Mouse (Mus musculus) forebrain, embryonic 11.5 days (tissue): Measurements from ENCODE around the gene Fyco1. TPM values are rescaled to one million over a fixed set of nuclear protein-coding genes. Genes with fewer than 3 reads are reported as not detected.
"Not testable (repeated sequence)": the region's sequence is repeated elsewhere in the genome, so short reads cannot be mapped to it uniquely, and the experiment has no call there.

Experiments
- ATAC-seq: fragments of 200-750 bp; cut with Nextera tagmentation; replicated peaks from 2 replicates; pipeline ENCODE4 v1.8.0; 2017; ENCODE audit warnings: moderate TSS enrichment; ENCODE audit not compliant: low FRiP score
- DNase-seq: peaks from one replicate; pipeline ENCODE4 v3.0.0-alpha.2; 2017; ENCODE audit warnings: low spot score
- H3K27ac ChIP-seq: fragments of 300-500 bp; sonication (generic); 2 replicates; pipeline ENCODE4 v1.5.1; 2014; ENCODE audit warnings: low read depth, low read length
- H3K27me3 ChIP-seq: fragments of 300-500 bp; sonication (generic); 2 replicates; pipeline ENCODE4 v1.6.1; 2014; ENCODE audit warnings: mild to moderate bottlenecking, low read length, mixed read lengths; ENCODE audit not compliant: control insufficient read depth, insufficient read depth
- H3K36me3 ChIP-seq: fragments of 300-500 bp; sonication (generic); 2 replicates; pipeline ENCODE4 v1.6.1; 2014; ENCODE audit warnings: mild to moderate bottlenecking, low read length, moderate library complexity, mixed read lengths; ENCODE audit not compliant: control insufficient read depth, insufficient read depth
- H3K4me1 ChIP-seq: fragments of 300-500 bp; sonication (generic); replicated peaks from 2 replicates; pipeline ENCODE4 v1.6.1; 2014; ENCODE audit warnings: low read length, mixed read lengths; ENCODE audit not compliant: control insufficient read depth, insufficient read depth
- H3K4me2 ChIP-seq: fragments of 300-500 bp; sonication (generic); 2 replicates; pipeline ENCODE4 v1.6.1; 2014; ENCODE audit warnings: low read depth, mild to moderate bottlenecking, low read length, moderate library complexity, mixed read lengths; ENCODE audit not compliant: severe bottlenecking
- H3K4me3 ChIP-seq: fragments of 300-500 bp; sonication (generic); 2 replicates; pipeline ENCODE4 v1.5.1; 2014; ENCODE audit warnings: low read depth, low read length
- H3K9ac ChIP-seq: fragments of 300-500 bp; sonication (generic); 2 replicates; pipeline ENCODE4 v1.6.1; 2014; ENCODE audit warnings: low read length
- H3K9me3 ChIP-seq: fragments of 300-500 bp; sonication (generic); 2 replicates; pipeline ENCODE4 v1.6.1; 2016; ENCODE audit warnings: low read length, mixed read lengths; ENCODE audit not compliant: control insufficient read depth
- WGBS: fragments of 180-500 bp; shearing (Covaris S2); extraction: QIAGEN DNeasy Blood & Tissue Kit; methylation state at CpG from one replicate; pipeline ENCODE4 v1.1.7; 2014; 5-methylcytosine and 5-hydroxymethylcytosine counted together
- polyA plus RNA-seq: library from polyadenylated mRNA; unstranded; fragments of >200 nt; fragmentation: Nextera tagmentation; extraction: Ambion mirVana; gene quantifications from 2 replicates; pipeline ENCODE4 v1.2.1, GENCODE M21; 2014

Fyco1 gene
- polyA plus RNA-seq, 1 experiment from 2014 or later = 11.0 TPM

DNA sequence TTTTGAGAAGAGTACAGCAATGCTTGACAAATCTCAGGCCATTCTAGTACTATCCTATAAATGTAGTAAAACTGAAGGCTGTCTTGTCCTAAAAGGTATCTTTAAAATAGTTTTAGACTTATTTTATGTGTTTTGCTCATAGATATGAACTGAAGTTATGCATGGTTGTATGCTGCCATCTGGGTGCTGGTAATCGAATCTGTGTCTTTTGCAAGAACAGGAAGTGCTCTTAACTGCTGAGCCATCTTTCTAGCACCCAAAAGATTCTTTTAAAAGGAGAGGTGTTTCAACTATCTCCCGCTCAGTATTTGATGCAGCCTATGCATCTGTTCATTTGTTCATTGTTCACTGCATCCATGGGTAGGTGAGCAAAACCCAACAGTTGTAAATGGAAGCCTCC, 46.5 kb downstream of the Fyco1 start:
- Histone ChIP-seq H3K36me3 (no peaks in the 10 kb centered on the region), H3K4me3 (no peak overlapping the region), H3K27me3 (no peaks in the 10 kb centered on the region), H3K27ac (no peak overlapping the region), H3K4me2 (no peak overlapping the region), H3K4me1 (no peaks in the 10 kb centered on the region), H3K9ac (no peak overlapping the region), H3K9me3 (no peaks in the 10 kb centered on the region)
- ATAC-seq (no peak), DNase-seq (no peak)
- 95% methylated on average over 2 of the region's 2 CpGs for WGBS

DNA sequence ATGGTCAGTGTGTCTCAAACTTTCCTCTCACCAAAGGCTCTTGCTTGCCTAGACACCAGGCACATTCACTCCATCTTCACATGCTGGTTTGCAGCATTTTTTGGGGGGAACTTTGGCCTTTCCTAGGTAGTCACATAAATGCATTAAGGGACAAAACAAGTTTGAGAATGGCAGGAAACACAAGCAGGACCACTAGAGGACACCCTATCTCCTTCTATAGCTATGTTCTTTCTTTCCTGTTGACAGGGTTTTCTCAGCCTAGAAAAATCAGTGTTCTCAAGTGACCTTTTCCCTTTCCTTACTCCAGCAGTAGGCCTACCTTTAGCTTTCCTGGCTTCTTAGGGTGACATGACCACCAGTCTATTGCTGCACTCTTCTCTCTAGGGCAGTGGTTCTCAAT, 48.8 kb downstream of the Fyco1 start:
- no peak for DNase-seq
- Histone ChIP-seq H3K36me3 (no peaks in the 10 kb centered on the region), H3K4me3 (no peak overlapping the region), H3K27ac (no peak overlapping the region), H3K9me3 (no peaks in the 10 kb centered on the region), H3K27me3 (no peaks in the 10 kb centered on the region), H3K4me1 (no peaks in the 10 kb centered on the region), H3K4me2 (no peak overlapping the region), H3K9ac (no peak overlapping the region)
- no peak for ATAC-seq

DNA sequence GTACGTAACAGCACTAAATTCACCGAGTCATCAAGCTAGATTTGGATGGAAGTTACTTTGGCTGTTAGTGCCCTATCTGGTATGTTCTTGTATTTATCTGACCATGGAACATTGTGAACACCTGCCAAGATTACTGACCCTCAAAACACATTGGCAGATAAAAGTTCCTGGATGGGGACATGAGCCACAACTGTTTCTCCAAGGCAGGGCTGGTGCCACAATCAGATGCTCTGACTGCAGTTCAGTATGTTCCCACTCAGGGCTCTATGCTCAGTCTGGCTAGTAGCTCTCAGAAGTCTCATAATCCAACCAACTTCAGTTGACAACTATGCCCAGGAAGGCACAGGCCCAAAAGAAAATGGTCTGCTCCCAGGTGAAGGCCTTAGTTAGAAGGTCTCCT, 49.3 kb downstream of the Fyco1 start:
- WGBS = 96% methylated on average over 2 of the region's 2 CpGs
- Histone ChIP-seq H3K4me1 (no peaks in the 10 kb centered on the region), H3K9me3 (no peaks in the 10 kb centered on the region), H3K27me3 (no peaks in the 10 kb centered on the region), H3K36me3 (no peaks in the 10 kb centered on the region), H3K4me3 (no peak overlapping the region), H3K27ac (no peak overlapping the region), H3K4me2 (no peak overlapping the region), H3K9ac (no peak overlapping the region)
- no peak for ATAC-seq
- DNase-seq = no peak

DNA sequence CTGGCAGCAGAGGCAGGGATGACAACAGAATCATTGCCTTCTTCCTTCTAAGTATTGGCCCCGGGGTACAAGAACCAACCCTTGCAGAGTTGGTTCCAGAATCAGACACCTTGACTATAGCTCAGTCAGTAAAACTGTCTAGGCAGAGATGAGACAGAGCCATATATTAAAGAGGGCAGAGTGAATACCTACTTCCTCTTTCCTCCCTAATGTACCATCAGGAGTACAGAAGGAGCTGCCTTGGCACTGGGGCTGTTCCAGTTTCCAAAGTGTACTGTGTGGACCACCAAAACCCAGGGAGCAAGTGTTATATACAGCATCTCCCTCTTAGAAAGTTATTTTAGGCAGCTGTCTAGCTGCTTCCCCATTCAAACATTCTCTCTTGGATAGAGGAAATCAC, 50.2 kb downstream of the Fyco1 start:
- Histone ChIP-seq H3K27me3 (no peaks in the 10 kb centered on the region), H3K4me3 (no peak overlapping the region), H3K4me2 (no peak overlapping the region), H3K9ac (no peak overlapping the region), H3K27ac (no peak overlapping the region), H3K4me1 (no peaks in the 10 kb centered on the region), H3K9me3 (no peaks in the 10 kb centered on the region), H3K36me3 (no peaks in the 10 kb centered on the region)
- no peak for DNase-seq
- ATAC-seq = no peak
- 86% methylated on average over 1 of the region's 1 CpGs for WGBS

DNA sequence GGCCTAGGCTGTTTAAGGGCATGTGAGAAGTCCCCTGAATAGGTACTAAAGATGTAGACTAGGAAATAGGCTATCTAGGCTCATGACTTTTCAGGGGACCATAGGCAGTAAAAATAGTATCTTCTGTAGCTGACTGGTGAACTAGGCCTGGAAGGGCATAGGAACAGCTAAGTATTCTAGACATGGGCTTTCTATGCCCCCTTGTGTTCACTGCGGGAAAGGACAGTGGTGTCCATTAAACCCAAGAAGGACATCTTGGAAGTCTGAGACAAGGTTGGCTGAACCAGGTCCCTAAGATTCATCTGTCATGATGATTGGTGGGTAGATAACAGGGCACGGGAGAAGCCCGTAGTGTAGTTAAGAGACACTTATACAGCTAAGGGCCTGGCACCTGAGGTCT, 55.5 kb downstream of the Fyco1 start:
- Histone ChIP-seq H3K9ac (no peak overlapping the region), H3K27ac (no peak overlapping the region), H3K9me3 (no peaks in the 10 kb centered on the region), H3K4me3 (no peak overlapping the region), H3K36me3 (no peaks in the 10 kb centered on the region), H3K4me1 (no peaks in the 10 kb centered on the region), H3K4me2 (no peak overlapping the region), H3K27me3 (no peaks in the 10 kb centered on the region)
- WGBS = 71% methylated on average over 3 of the region's 3 CpGs
- ATAC-seq (no peak), DNase-seq (peak; percentile 58)

DNA sequence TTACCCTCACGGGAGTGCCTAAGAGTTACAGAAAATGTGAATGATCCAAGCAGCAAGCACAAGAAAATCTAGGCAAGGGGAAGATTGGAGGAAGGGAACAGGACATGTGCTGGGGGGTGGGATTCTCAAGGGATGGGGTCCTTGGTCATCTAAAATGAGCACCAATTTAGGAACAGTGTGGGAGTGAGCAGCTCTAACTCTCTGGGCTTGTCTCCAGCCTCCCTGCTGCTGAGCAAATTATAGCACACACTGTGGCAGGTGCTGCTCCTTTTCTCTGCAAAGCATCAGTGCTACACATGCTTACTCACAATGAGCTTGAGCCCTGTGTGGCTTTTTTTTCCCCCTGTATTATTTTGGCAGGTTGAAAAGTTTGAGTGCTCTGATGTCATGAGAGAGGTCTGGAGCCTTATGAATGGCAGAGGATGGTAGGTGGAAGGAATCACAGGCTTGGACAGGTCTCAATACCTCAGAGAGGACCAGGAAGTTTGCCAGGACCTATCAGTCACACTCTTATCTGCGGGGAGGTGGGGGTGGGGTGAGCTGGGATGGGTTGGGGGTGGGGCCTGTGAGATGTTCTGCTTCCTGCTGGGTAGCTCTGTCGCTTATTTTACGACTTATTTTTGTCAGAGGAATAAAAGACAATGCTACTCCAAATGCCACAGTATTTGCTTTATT, 62.7 kb downstream of the Fyco1 start:
- H3K27me3 ChIP-seq = no peaks in the 10 kb centered on the region
- WGBS = 82% methylated on average over 4 of the region's 4 CpGs
- no peak overlapping the region for H3K4me2 ChIP-seq
- no peak overlapping the region for H3K9ac ChIP-seq
- no peak overlapping the region for H3K4me3 ChIP-seq
- ATAC-seq (no peak), DNase-seq (no peak)
- H3K27ac ChIP-seq = no peak overlapping the region
- no peaks in the 10 kb centered on the region for H3K4me1 ChIP-seq
- H3K36me3 ChIP-seq = no peaks in the 10 kb centered on the region
- H3K9me3 ChIP-seq = no peaks in the 10 kb centered on the region

DNA sequence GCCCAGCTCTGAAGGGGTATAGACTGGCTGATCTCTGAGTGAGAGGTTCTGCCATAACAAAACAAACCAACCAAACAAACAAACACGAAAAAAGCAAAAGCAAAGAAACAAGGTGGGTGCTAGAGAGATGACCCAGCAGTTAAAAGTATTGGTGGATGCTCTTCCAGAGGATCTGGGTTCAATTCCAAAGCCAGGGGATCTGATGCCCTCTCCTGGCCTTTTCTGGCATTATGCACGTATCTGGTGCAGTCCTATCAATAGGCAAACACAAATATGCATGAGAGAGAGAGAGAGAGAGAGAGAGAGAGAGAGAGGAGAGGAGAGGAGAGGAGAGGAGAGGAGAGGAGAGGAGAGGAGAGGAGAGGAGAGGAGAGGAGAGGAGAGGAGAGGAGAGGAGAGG, 78.4 kb downstream of the Fyco1 start:
- not testable (repeated sequence) for H3K36me3 ChIP-seq, DNase-seq, H3K9ac ChIP-seq, H3K4me1 ChIP-seq, ATAC-seq, H3K27me3 ChIP-seq, H3K4me2 ChIP-seq, H3K9me3 ChIP-seq, H3K4me3 ChIP-seq, H3K27ac ChIP-seq
- 25% methylated on average over 2 of the region's 2 CpGs for WGBS

DNA sequence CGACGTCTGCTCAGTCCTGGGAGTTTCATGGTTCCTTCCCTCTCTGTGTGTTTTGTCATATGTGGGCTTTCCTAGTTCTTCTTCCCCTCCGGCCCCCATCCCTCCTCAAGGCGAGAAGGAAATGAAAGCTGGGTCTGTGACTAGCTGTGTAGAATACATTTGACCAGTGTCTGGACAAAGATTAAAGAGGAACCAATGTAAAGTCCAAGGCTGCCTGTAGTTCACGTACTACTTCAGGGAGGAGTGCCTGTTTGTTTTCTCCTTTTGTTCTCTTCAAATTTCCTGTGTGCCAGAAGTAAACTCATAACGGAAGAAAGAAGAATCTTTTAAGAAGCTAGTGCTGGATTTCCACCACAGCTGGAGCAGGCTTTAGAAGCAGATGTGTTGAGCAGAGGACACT, 82.2 kb downstream of the Fyco1 start:
- Histone ChIP-seq H3K4me3 (no peak overlapping the region), H3K36me3 (no peaks in the 10 kb centered on the region), H3K27me3 (no peaks in the 10 kb centered on the region), H3K9me3 (no peaks in the 10 kb centered on the region), H3K27ac (no peak overlapping the region), H3K4me2 (no peak overlapping the region), H3K4me1 (no peaks in the 10 kb centered on the region), H3K9ac (no peak overlapping the region)
- ATAC-seq (no peak), DNase-seq (no peak)
- 76% methylated on average over 6 of the region's 6 CpGs for WGBS

DNA sequence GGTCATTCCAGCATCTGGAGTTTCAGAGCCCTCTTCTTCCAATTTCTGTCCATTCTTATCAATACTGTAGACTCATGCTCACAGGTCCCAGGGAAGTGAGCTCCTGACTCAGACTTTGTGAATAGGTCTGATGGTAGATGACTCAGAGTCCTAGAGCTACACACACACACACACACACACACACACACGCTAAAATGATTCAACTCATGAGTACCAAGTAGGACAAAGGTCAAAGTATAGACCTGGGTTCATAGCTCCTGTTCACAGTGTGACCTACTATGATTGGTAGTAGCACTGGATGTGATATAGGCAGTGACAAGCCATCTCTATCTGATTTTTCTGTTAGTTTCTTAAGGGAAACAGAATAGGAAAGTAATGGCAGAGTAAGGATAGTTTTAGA, 83.3 kb downstream of the Fyco1 start:
- DNase-seq = no peak
- Histone ChIP-seq H3K4me2 (no peak overlapping the region), H3K27me3 (no peaks in the 10 kb centered on the region), H3K4me3 (no peak overlapping the region), H3K27ac (no peak overlapping the region), H3K36me3 (no peaks in the 10 kb centered on the region), H3K9ac (no peak overlapping the region), H3K9me3 (no peaks in the 10 kb centered on the region), H3K4me1 (no peaks in the 10 kb centered on the region)
- WGBS = 68% methylated on average over 1 of the region's 1 CpGs
- no peak for ATAC-seq
